ENCODE assay signal across 17 mouse cellular contexts in genomic region chrX:100687360-100688032, GRCm38 (mm10). TPM values are rescaled to one million over a fixed set of nuclear protein-coding genes. Genes with fewer than 3 reads are reported as not detected.
DNase-seq lines count a peak whose midpoint lies in the region; ATAC-seq and TF ChIP-seq lines count a peak whose summit lies in the region.
"Had no signal": no experiment of that assay in that cellular context is flagged by ENCODE, and none has a peak within 500 bp of the region (broad histone marks: within the 10 kb centered on the region; RNA-seq: fewer than 3 reads in every experiment).

No protein-coding gene starts in this region.

- TF ChIP-seq EP300 in heart, postnatal 0 days (IDR thresholded peaks at IDR 0.05; ENCODE audit: low read depth), result no peak
- peak; percentile 74 for TF ChIP-seq EP300 in lung, postnatal 0 days (IDR thresholded peaks at IDR 0.05)

- no peak overlapping the region for H3K4me2 ChIP-seq in heart, postnatal 0 days (ENCODE audit: low read depth, low read length)
- no peak overlapping the region for H3K4me2 ChIP-seq in lung, postnatal 0 days (replicated peaks; ENCODE audit: low read depth, low read length)
- H3K4me2 ChIP-seq: liver, embryonic 11.5 days had no signal

- no peak overlapping the region for H3K4me3 ChIP-seq in heart, postnatal 0 days (ENCODE audit: low read depth, low read length)
- H3K4me3 ChIP-seq in lung, postnatal 0 days (ENCODE audit: low read depth, low read length), result no peak overlapping the region
- H3K4me3 ChIP-seq: hindbrain, embryonic 10.5 days had no signal

- H3K36me3 ChIP-seq in heart, postnatal 0 days (replicated peaks; ENCODE audit: control insufficient read depth, insufficient read depth, low read length), result peaks cover 8% of the 10 kb centered on the region
- no peaks in the 10 kb centered on the region for H3K36me3 ChIP-seq in lung, postnatal 0 days (ENCODE audit: insufficient read depth, low read length)

- no peaks in the 10 kb centered on the region for H3K27me3 ChIP-seq in heart, postnatal 0 days (ENCODE audit: control insufficient read depth, insufficient read depth, low read length)
- no peaks in the 10 kb centered on the region for H3K27me3 ChIP-seq in lung, postnatal 0 days (replicated peaks; ENCODE audit: insufficient read depth, low read length)

- TF ChIP-seq CTCF in heart, postnatal 0 days (IDR thresholded peaks at IDR 0.05; ENCODE audit: low read depth), result no peak
- no peak for TF ChIP-seq CTCF in lung, postnatal 0 days (IDR thresholded peaks at IDR 0.05)

- intact Hi-C loops in left cerebral cortex, postnatal 25 days (cut with DNase I), result no loop called here

- H3K9me3 ChIP-seq in heart, postnatal 0 days (replicated peaks; ENCODE audit: control insufficient read depth, low read length), result no peaks in the 10 kb centered on the region
- no peaks in the 10 kb centered on the region for H3K9me3 ChIP-seq in lung, postnatal 0 days (ENCODE audit: low read length)
- H3K9me3 ChIP-seq: hindbrain, embryonic 10.5 days had no signal

- H3K4me1 ChIP-seq in heart, postnatal 0 days (ENCODE audit: control insufficient read depth, insufficient read depth), result no peaks in the 10 kb centered on the region
- no peaks in the 10 kb centered on the region for H3K4me1 ChIP-seq in lung, postnatal 0 days (ENCODE audit: insufficient read depth, low read depth, low read length)
- H3K4me1 ChIP-seq: hindbrain, embryonic 10.5 days had no signal

- DNase-seq in heart, postnatal 0 days (ENCODE audit: low spot score), result peak; percentile 7
- DNase-seq in heart, adult 18-20 months, result no peak
- DNase-seq in 3T3-L1 (ENCODE audit: low read depth, low spot score), result peak; percentile 84
- DNase-seq in adrenal gland, postnatal 36 days, result peak; percentile 2 to 12
- DNase-seq in lung, postnatal 0 days (ENCODE audit: low spot score), result peak; percentile 92
- DNase-seq in left cerebral cortex, postnatal 25 days (ENCODE audit: low spot score in 2 of 2), result no peak
- no peak for DNase-seq in cerebellum, adult 8-10 months
- DNase-seq in urinary bladder, postnatal 10 days (ENCODE audit: low spot score), result no peak
- DNase-seq: cerebellum, postnatal 10 days; kidney, adult 9 months; midbrain, embryonic 14.5 days; thymus, adult 18-20 months had no signal

- no peak overlapping the region for H3K9ac ChIP-seq in heart, postnatal 0 days (replicated peaks; ENCODE audit: low read depth, low read length)
- H3K9ac ChIP-seq in lung, postnatal 0 days (replicated peaks; ENCODE audit: low read depth), result no peak overlapping the region

- WGBS in heart, postnatal 0 days, result 60% methylated on average over 6 of the region's 6 CpGs
- WGBS in lung, postnatal 0 days, result 38% methylated on average over 6 of the region's 6 CpGs

- H3K27ac ChIP-seq in heart, postnatal 0 days (ENCODE audit: low read depth), result no peak overlapping the region
- peak overlapping the region; percentile 62; the same call in 1 of the 2 replicates for H3K27ac ChIP-seq in lung, postnatal 0 days (ENCODE audit: low read length)
- H3K27ac ChIP-seq: hindbrain, embryonic 10.5 days had no signal

- no peak for ATAC-seq in heart, postnatal 0 days (ENCODE audit: insufficient read depth, low read depth)
- peak; percentile 93 for ATAC-seq in lung, postnatal 0 days
- ATAC-seq: forebrain, embryonic 14.5 days had no signal

RNA-seq across cellular contexts. Expression of gene Gdpd2, which starts 42.2 kb away (rescaled TPM):
- total RNA-seq in heart, postnatal 0 days (2014; rRNA removed; ENCODE audit: low replicate concordance), result 1.7 and 2.8 TPM in 2 replicates
- 0.54 and 0.55 TPM in 2 replicates for polyA plus RNA-seq in heart, postnatal 0 days (2015; fragmentation: Nextera tagmentation; extraction: Ambion mirVana)
- total RNA-seq in heart, adult 18-20 months (2021), result under 1 TPM in 1 of 2 experiments, not detected in 1; 0.36 TPM
- under 1 TPM; 0.23 TPM for total RNA-seq in adrenal gland, postnatal 36 days (2021)
- 23.2 and 42.0 TPM in 2 replicates for polyA plus RNA-seq in lung, postnatal 0 days (2015; fragmentation: Nextera tagmentation; extraction: Ambion mirVana)
- total RNA-seq in left cerebral cortex, postnatal 25 days (2021), result 10 to 100 TPM in 1 of 2 experiments, 1 to 10 TPM in 1; 8.5 to 11.6 TPM
- total RNA-seq: granulocyte monocyte progenitor cell, adult 5-6 weeks; neutrophil, adult 5-6 weeks had no signal

Comparison
In these comparisons a context has a peak if more than half of its experiments do, and no peak if none do; other contexts are left out.
1. DNase-seq: peak in heart, postnatal 0 days (single experiment), 3T3-L1 (single experiment), adrenal gland, postnatal 36 days (2 of 2) and lung, postnatal 0 days (single experiment); none in heart, adult 18-20 months (0 of 2), left cerebral cortex, postnatal 25 days (0 of 2), cerebellum, adult 8-10 months (single experiment) and urinary bladder, postnatal 10 days (single experiment).